Mouse (Mus musculus): Measurements from ENCODE around the gene Chrnb2.

The Chrnb2 gene

DNA sequence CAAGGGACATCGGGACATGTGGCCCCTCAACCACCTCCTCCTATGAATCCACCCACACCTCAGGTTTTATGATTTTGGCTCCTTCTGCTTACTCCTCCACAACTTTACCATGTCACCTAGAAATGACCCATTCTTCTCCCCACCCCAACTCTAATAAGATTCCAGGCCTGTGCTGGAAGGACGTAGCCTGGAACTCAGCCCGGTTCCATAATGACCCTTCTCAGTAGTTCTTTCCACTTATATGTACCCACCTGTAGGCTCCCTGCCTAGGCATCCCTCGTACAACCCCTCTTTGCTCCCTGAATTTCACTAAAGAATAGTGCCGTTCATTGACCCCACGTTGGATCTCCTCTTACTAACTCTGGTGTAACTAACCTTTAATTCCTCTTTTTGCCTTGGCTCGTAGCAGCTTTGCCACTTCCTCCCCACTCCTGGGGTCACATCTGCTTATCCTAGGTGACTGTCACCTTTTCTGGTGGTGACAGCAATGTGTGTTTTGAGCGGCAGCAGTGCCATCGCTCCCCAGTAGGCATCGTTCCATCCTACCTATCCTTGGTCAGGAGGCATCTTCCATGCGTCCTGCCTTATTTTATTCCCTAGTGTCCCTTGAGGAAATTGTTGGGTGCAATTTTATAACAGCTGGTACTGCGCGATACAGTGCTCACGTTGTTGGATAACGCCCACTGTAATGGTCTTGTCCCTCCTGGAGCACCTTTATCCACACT lies 10.0 kb upstream of the Chrnb2 start:
- DNase-seq, result no peak

DNA sequence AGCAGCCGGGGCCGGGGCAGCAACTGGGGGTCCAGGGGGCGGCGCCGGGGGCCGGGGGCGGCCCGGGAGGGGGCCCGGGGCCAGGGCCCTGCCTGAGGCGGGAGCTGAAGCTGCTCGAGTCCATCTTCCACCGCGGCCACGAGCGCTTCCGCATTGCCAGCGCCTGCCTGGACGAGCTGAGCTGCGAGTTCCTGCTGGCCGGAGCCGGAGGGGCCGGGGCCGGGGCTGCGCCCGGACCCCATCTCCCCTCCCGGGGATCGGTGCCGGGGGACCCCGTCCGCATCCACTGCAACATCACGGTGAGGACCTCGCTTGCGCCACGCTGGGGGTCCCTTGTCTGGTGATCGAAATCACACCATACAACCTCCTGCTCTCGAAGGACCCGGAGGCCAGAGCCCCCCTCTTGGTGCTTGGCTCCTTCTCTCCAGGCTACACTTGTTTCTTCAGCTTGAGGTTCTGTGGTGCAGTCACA lies 9.3 kb upstream of the Chrnb2 start:
- peak; percentile 29 to 55 for DNase-seq

DNA sequence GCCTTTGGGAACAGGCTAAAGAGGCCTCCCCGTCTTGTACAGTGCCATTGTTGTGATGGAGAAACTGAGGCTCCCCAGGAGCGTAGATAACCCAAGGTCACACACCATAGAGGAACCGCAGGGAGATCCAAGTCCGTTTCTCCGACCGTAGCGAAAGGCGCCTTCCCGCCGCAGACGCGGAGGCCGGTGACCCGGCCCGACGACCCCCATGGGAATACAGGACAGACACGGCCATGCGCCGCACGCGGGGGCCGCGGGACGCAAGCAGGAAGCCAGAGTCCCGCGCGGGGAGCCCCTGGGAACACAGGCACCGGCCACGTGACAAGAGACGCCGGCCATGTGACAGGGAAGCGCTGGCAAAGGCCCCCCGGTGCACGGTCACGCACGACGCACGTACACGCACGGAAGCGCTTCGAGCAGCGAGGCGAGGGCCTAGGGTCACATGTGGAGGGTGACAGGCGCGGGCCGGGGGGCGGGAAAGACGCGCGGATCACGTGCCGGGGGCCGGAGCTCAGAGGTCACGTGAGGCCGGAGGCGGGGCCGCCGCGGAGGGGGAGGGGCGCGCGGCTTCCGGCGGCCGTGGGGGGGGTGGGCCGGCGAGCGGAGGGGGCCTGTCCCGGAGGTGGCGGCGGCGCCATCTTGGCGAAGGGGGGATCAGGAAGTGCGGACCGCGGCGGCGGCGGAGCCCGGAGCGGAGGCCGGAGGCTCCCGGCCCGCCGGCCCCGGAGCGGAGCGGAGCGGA lies 8.7 kb upstream of the Chrnb2 start, which contains the start of gene Ube2q1:
Gene Ube2q1 (plus strand): TSS at position 649 of the 742 bp plus-strand sequence.
- peak; percentile 97 to 98 for DNase-seq

DNA sequence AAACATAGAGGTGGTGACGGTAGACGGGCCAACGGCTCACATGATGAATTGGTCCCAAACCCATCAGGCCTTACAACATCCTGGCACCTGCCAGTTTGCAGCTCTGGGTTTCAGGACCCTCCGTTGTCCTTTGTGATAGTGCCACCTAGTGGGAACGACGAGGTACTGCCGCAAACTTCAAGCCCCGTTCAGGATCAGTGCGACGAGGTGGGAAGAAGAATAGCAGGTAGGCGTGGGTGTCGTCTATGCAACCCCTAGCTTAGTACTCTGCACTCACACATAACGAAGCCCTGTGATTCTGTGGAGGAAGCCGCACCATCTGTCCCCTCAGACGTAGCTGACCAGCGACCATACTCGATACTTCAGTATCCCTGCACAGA lies 8.1 kb upstream of the Chrnb2 start:
- DNase-seq, result peak; percentile 80 to 85

DNA sequence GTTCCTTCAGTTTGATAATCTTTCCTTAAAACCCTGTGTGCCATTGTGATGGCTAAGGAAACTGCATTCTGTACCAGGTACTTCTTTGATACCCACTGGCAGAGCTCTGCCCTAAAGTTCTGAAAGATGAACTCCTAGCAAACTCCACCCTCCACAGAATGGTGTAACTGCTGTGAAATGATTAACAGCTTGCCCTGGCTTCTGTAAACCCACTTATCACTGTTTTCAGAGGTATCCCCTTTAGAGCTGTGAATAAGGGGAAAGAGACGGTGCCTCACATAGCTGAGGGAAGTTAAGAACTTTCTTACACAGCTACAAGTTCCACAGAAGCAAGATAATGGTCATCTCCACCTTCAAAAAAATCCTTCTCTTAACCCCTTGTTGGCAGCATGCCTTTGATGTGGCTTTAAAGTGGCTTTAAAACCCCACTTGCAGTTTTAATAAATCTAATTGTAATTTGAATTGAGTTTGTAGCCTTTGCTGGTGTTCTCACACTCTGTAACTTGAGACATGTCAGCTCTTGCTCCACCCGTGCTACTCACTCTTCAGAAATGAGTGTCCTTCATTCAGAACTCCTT lies 6.1 kb upstream of the Chrnb2 start:
- no peak for DNase-seq

DNA sequence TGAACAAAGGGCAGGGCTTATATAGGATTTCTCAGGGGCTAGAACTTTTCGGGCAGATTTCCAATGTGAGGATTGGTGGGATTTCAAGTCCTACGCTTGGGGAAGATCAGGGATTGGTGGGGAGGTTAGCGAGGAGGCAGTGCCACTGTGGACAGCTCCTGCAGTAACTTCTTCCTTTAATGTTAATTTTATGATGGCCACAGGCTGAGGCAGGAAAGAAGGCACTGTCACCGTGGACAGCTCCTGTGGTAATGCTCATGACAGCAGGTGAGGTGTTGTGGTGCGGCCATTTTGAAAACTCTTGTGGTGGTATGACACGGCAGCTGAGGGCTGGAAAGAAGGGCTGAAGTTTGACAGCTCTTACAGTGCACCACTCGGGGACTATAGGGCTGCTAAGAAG lies 5.2 kb upstream of the Chrnb2 start:
- no peak for DNase-seq

DNA sequence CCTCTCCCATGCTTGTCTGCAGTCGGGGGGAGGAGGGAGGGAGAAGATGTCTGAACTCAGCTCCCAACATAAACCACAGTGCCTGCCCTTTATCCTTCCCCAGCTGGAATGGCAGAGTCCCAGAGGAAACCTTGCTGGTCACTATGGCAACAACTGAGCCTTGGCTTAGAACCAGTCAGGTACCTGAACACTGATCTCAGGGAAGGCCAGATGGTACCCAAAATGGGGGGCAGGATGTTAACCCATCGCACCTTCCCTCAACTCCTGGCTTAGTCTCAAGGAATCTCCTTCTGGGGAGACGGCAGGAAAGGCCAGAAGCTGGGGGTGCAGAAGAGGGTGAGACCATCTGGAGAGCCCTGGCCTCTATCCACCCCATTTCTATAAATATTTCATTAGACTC lies 4.6 kb downstream of the Chrnb2 start:
- no peak for DNase-seq

DNA sequence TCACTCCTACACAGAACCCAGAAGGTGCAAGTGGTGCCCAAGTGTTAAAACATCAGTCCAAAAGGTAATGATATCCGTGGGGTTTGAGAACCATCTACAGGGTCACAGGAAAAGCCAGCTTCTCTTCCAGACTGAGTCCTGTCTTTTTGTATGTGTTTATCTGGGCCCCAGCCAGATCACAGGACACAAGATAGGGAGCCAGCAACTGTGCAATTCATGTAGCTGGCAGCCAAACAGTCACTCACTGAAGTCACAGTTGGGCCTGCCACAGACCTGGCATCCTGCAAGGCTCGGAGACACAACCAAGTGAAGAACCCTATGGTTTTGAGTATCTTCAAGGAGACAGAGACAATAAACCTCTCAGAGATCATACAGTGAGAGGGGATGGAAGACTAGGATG lies 6.6 kb downstream of the Chrnb2 start:
- DNase-seq, result no peak

DNA sequence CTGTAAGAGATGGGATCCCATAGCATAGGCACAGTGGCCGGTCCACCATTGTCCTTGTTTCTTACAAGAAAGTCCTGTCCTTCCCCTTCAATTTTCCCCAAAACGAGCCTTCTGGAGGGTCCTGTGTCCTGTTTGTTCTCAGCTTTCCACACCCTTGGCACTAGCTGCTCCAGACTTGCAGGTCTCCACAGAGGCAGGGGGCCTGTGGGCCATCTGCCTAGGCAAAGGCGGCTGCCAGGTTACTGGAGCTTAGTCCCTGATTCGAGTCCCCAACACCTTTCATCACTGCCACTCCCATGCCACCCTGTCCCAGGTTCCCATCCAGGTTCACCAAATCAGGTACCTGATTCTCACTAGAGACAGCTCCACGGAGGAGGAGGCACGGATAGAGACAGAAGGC lies 9.1 kb downstream of the Chrnb2 start:
- DNase-seq, result no peak

DNA sequence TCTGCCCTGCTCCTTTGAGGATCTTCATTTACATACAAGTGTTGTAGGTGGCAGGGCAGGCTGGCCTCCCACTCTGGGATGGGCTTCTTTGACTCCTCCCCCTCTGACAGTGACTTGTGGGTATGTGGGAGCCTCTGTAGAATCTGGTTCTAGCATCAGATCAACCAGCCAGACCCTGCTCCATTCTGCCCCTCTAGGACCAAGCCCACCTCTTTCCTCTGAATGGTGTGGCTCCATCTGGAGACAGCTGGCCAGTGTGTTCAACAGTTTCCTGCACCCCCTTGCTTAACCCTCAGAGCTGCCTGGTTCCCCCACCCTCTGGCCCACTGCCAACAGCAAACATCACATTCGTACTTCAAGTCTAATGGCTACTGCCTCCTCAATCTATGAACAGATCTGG lies 12.1 kb downstream of the Chrnb2 start:
- no peak for DNase-seq

DNA sequence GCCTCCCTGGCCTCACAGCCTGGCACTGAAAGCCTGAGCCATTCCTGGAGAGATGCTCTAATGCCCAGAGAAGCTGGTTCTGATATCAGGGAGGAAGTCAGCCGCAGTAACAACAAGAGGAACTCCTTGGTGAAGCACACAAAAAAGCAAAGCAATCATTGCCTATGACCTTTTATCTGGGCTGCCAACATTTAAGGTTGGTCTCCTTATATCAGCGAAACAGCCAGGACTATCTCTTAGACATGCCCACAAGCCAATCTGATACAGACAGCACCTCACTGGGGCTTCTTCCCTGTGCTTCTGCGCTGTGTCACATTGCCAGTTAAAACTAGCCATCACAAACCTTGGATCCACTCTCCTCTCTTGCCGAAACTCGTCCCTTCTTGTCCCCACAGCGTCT lies 25.9 kb downstream of the Chrnb2 start:
- no peak for DNase-seq

DNA sequence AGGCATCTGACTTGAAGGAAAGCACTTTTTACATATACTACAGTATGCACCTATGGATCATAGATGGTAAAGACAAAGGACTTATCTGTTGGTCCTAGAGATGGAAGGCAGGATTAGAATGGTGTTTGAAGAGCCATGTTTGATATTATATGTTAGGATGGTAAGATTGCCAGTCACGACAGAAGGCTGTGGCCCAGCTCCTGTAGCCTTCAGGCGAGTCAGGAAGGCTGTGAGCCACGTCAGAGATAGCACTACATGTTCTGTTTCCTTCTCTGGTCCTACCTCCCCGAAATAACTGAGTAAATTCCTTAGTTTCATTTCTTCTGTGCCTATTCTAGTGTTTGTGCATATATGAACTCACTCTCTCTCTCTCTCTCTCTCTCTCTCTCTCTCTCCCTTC lies 32.3 kb downstream of the Chrnb2 start:
- no peak for DNase-seq

DNA sequence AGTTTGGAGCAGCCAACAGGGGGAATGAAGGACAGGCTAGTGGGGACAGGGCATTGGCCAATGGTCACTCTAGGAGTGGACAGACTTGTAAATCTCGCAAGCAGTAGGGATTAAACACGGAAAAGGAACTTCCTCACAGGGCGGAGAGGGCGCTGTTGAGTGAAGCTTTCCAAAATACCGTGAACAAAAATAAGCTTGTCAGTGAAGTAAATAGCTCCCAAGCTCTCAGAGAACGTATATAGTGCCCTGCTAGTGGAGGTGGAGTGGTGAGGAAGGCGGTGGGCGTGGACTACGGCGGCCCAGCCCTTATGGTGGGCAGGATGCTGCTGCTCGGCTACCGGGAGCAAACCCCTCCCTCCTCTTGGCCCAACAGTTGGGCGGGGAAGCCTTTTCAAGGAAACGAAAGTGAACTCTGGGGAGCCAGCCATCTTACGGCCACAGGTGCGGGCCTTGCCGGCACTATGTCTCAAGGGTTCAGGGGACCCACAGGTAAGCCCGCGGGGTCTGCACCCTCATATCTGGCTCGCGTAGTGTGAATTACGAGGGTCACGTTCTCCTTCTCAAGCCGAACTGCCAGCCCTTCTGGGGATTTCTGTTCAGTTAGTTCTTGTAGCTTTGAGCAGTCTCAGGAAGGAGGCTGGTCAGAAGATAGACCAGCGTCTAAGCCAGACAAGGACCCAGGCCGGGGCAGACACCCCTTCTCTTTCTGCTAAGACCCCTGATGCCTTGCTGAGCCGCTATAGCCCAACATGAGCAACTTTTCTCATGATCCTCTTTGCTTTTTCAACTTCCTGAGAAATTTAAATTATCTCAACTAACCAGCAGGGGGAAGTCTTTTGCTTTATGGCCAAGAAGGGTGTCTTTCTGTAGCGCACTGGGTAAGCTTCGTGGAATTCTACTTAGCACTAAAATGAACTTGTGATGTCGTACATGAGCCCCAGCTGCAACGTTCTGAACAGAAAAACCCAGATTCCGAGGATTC lies 33.8 kb downstream of the Chrnb2 start:
- peak; percentile 95 to 96 for DNase-seq

DNA sequence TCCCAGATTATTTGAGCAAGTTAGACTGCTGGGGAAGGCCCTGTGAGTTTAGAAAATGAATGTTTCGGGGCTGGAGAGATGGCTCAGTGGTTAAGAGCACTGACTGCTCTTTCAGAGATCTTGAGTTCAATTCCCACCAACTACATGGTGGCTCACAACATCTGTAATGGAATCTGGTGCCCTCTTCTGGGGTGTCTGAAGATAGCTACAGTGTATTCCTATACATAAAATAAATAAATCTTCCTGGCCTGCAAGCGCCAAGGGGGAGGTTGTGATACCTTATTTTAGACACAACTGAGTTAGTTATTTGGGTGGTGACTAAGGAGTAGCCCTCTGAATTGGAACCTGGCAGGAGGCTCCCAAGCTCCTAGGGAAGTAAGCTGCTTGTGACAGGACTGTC lies 35.6 kb downstream of the Chrnb2 start:
- DNase-seq, result no peak

DNA sequence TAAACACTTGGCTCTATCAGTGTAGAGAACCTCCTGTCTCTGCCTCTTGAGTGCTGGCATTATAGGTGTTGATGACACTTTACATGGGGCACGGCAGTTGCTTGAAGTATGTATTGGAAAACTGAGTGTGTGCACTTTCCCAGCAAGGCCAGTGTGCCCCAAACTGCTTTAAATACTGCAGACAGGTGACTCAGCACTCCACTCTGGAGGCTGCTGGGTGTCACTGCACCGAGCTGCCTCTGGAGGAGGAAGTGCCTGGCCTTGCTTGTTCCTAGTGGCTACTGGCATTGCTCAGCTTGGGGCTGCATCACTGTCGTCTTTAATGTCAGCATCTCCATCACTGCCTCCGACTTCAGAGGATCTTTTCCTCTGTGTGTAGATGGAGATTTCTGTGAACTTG lies 37.4 kb downstream of the Chrnb2 start:
- peak; percentile 42 to 66 for DNase-seq

DNA sequence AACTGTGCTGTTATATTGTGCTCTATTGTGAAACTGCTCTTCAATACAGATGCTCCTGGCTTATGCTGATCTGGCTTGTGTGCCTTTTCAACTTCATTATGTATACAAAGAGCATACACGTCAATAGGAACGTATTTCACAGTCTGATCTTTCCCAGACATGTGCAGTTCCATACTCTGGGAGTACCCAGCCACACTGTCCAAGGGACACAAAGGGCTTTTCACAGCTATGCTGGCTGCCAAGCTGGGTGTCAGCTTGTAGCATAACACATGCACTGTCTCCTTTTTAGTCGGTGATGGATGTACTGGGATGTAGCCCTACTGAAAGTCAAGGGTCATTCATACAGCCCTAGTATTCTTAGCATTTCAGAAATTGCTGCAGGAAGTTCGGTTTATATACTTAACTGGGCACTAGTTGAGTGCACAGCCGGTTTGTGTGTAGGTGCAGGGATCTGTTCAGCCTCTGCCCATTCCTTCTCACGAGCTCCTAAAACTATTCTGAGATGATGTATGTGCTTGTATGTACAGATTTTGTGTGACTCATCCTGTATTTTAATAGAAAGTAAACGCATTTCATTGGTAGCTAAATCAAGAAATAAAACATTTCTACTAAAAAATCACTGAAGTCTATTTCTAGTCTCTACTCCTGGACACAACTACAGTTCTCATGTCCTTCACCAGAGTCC lies 40.9 kb downstream of the Chrnb2 start:
- no peak for DNase-seq

DNA sequence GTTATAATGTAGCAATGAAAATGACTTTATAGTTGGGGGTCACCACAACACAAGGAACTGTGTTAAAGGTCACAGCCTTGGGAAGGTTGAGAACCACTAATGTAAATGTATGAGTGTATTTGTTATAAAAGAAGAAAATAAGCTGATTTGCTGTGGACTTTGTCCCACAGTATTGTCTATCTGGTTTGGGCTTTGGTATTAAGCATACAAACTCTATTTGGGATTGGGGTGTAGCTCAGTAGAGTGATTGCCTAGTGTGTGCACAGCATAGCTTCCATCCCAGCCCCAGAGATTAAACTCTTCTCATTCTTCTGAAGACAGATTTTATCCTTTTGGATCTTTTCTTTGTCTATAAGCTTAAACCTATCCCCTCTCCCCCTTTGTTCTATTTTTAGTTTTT lies 42.4 kb downstream of the Chrnb2 start:
- DNase-seq, result no peak

DNA sequence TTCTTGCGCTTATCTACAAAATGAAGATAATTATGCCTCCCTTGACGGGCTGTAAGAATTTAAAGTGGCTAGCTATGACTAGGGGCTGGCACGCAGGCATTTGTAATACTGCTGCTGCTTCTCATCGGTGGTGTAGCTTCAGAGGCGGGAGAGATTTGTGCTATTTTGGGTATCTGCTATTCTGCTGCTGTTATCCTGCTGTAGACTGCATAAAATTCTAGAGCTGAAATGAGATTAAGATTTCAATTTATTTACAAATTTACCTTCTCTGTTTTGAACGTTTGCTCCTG lies 48.5 kb downstream of the Chrnb2 start:
- no peak for DNase-seq

DNA sequence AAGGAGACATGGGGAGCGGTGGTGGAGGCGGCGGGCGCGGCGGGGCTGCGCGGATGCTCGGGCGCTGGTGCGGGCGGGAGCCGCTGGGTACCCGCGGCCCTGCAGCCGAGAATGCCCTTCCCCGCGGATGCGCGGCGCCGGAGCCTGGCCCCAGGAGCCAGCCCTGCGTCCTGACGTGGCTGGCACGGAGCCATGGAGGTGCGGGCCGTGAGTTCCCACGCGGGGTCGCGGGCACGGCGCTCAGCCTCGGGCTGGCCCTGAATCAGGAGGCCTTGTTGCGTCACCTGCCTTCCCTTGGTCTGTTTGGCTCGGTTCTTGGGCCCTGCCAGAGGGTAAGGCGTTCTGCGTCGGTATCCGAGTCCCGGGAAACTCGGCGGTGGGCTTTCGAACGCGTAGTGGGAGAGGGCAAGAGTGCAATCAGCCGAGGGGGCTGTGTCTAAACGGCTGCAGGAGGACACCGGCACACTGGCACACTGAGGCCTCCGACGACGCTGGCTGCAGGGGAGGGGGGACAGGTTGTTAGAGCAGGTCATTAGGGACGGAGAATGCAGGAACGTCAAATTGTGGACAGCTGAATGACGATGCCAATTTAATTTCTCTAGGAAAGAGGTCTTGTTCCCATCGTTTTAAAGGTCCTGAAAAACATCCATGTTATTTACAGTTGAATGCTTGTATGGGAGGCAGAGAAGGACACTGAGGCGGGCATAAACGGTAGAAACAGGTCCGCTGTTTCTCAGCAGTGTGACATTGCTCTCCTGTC lies 49.0 kb downstream of the Chrnb2 start:
- peak; percentile 18 to 51 for DNase-seq

DNA sequence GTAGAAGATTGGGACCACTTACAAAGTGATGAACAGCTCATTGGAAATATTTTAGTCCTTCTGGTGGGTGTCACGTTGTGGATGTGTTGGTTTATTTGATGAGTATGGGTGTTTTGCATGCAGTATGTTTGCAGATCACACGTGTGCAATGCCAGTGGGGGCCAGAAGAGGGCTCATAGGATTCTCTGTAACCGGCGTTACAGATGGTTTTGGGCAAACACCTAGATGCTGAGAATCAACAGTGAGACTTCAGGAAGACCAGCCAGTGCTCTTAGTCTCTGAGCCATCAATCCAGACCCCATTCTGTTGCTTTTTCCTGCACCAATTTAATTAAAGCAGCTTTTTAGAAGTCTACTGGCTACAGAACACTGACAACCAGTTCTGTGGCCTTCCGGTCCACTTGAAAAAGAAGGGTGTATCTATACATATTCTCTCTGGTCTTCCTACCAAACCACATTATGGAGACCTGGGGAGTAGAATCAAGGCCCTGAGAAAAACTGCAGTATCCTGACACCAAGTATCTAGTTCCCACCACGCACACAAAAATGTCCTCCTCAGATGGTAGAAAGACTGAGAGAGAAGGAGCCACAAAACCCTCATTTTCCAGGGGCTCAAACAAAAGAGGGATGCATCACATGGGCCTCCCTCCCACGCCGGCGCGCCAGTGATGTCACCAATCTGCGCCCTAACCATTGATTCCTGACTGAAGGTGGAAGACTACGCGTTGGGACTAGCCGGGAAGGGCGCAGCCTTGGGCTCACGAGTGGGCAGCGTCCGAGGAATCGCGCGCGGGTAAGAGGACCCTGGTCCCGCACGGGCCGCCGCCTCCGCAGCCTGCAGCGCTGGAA lies 49.8 kb downstream of the Chrnb2 start, which contains the start of gene Adar:
Gene Adar (plus strand): TSS at position 664 of the 848 bp plus-strand sequence.
- peak; percentile 61 to 83 for DNase-seq

DNA sequence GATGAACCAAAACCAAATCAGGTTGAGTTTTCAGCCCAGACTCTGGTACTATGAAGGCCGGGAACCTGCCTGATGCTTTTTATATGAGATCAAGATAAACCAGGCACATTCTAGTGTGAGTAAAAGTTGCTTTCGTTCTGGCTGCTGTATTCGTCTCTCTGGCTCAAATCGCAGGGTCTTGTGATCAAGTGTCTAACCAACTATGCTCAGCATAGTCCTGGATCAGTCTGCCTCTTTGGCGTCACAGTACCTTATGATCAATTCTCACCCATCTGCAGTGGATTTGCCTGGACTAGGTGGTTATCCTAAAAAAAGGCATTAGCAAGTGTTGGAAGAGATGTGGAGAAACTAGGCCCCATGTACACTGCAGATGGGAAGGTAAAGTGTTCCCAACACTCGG lies 60.4 kb downstream of the Chrnb2 start:
- DNase-seq, result no peak

Measured in kidney, postnatal 36 days (tissue).